1 mouse cellular context compared by ENCODE assay signal in genomic region chr7:103119406-103119805, GRCm38 (mm10).
TF ChIP-seq lines count a peak whose summit lies in the region.

No protein-coding gene starts in this region.

TF ChIP-seq in ES-E14, 5 proteins besides CTCF, POLR2A, EP300 and RAD21:
- TF ChIP-seq MAFK (IDR thresholded peaks at IDR 0.05; ENCODE audit: insufficient read depth, low read depth, low read length) (no peak), HCFC1 (IDR thresholded peaks at IDR 0.05; ENCODE audit: borderline replicate concordance, insufficient read depth, low read length) (no peak), ZC3H11A (IDR thresholded peaks at IDR 0.05; ENCODE audit: borderline replicate concordance, low read depth, low read length) (0 out of 2 replicates have a peak, but pooled peaks have one; percentile 48), ZNF384 (IDR thresholded peaks at IDR 0.05; ENCODE audit: low read depth, low read length) (no peak), CHD2 (IDR thresholded peaks at IDR 0.05; ENCODE audit: low read depth, low read length) (no peak)
